Mouse (Mus musculus) brown adipose tissue, adult 24 weeks (tissue): ENCODE measurements at regions not wholly inside any gene's neighbourhood (a gene's known extent, or its start where the extent isn't known, plus 50 kb on each side); places are given as distances from the start of the nearest gene placed in this dataset.
A peak's percentile ranks its signal among the peaks of the same experiment; 100 is the strongest.
"Not testable (repeated sequence)": the region's sequence is repeated elsewhere in the genome, so short reads cannot be mapped to it uniquely, and the experiment has no call there.

Source experiments
- H3K27ac ChIP-seq: fragments of 200-500 bp; replicated peaks from 2 replicates; pipeline ENCODE4 v1.5.1; 2012; ENCODE audit warnings: low read depth, mild to moderate bottlenecking, low read length
- H3K4me1 ChIP-seq: fragments of 200-500 bp; 2 replicates; pipeline ENCODE4 v1.6.1; 2012; ENCODE audit warnings: low read length, mixed read lengths; ENCODE audit not compliant: control insufficient read depth, insufficient read depth, insufficient read length
- H3K4me3 ChIP-seq: fragments of 200-500 bp; 2 replicates; pipeline ENCODE4 v1.5.1; 2012; ENCODE audit warnings: low read depth, mild to moderate bottlenecking, low read length, moderate library complexity; ENCODE audit not compliant: insufficient read depth

DNA sequence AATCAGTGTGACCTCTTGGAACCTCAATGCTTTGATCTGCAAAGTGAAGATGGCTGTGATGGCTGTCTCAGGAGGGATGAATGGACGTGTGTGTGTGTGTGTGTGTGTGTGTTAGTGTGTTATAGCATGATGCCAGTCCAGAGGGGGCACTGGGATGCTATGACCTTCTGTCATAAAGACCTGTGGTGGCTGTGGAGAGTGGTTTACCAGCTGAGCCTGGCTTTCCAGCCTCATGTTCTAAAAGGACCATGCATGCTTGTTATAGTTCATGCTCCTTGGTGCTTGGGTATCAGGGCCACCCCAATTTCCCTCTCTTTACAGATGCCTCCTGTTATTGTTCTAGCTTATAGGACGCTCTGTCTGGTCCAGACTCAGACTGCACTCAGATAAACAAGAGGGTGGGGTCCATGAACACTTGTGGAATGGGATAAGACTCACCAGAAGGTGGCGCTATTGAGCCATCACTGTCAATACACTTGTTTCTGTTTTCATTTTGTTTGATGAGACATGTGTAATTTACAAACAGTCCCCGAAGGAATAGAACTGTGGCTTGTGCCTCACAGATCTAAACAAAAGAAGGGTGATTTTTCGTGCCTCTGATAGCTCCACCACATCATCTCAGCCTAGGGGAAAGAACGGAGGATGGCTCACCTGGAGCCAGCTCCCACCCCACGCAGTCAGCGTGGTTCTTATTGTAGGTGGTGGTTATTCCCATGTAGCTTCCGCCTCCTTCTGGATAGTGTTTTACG, 140.9 kb downstream of the Nucb2 start:
- Histone ChIP-seq H3K4me1 (no peaks in the 10 kb centered on the region), H3K4me3 (no peak overlapping the region), H3K27ac (no peak overlapping the region)

DNA sequence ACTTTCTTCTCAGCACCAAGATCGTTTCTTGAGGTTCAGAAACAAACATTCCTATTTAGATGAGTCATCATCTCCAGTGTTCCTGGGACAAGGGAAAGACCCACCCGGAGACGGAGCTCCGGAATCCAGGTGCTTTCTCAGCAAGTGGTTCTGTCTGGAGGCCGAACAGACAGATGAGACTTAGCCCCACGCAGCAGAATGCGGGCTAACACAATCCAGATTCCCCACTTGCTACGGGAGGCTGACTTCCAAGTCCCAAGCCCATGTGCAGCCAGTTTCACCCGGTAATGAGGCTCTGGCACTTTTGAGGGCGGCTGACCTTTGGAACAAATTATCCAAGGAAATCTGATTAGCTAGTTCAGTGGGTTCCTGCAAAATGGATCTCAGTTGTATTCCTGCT, 150.3 kb downstream of the Nucb2 start:
- no peak overlapping the region for H3K4me3 ChIP-seq
- no peak overlapping the region for H3K27ac ChIP-seq
- no peaks in the 10 kb centered on the region for H3K4me1 ChIP-seq

DNA sequence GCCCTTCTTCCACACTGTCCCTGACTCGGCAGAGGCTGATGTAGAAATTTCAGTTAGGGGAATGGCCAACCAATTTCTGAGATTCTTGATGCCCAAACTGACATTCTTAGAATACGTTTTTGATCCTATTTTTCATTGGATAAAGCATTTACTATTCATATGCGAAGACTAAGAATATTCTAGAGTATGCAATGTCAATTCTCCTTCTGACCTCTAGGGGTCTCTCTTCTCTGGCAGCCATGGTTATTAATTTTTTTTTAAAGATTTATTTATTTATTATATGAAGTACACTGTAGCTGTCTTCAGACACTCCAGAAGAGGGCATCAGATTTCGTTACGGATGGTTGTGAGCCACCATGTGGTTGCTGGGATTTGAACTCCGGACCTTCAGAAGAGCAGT, 152.9 kb downstream of the Nucb2 start:
- not testable (repeated sequence) for H3K4me3 ChIP-seq, H3K27ac ChIP-seq, H3K4me1 ChIP-seq

DNA sequence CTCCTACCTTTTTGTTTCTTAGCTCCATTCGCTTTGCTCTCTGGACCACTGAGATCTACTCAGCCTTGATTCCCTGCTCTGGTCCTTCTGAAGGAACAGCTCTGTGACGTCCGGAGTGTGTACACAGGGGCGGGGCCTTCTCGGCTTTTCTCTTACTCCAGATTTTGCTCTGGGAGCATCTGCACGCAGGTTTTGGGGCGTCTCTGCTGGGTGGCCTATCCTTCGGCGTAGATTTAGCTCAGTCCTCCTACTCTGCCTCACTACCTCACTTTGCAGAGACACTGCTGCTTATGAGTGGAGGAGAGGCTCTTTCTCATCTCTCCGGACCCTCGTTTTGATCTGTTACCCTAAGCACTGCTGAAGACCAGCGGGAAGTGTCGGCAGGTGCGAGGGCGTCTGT, 161.4 kb downstream of the Nucb2 start:
- H3K27ac ChIP-seq: no peak overlapping the region
- no peak overlapping the region for H3K4me3 ChIP-seq
- H3K4me1 ChIP-seq: no peaks in the 10 kb centered on the region

DNA sequence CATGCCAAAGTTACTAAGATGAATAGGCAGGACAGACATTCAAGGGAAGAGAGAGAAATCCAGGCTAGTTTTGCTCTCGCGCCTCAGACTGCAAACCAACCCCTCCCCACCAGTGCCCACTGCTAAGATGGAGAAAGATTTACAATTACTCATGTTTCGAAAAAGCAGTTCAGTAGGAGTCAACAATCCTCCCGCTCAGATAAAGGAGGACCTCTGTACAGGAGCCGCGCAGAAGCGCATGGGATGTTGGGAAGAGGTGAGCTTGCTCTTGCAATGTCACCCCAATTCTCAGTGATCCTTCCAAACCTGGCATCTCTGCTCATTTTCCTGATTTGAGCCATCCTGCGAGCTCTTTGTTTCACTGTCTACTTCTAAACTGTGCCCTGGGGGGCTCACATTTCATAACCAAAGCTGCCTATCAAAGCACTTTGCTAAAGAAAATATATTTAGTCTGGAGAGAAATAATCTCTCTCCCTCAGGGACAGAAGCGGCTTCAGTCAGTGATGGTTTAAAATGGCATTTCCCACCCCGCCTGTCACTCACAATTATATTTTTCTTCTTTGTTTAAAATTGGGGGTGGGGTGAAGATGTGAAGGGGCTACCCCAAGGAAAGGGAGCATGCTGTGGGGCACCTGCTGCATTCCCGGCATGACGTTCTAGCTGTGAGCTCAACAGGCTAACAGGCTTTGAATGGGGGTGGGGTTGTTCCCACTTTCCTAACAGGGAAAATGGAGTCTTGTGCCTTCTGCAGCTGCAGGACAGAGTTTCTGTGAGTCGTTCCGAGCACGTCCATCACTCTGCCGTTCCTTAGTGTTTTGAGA, 170.2 kb downstream of the Nucb2 start:
- Histone ChIP-seq H3K4me3 (no peak overlapping the region), H3K4me1 (no peaks in the 10 kb centered on the region), H3K27ac (no peak overlapping the region)

DNA sequence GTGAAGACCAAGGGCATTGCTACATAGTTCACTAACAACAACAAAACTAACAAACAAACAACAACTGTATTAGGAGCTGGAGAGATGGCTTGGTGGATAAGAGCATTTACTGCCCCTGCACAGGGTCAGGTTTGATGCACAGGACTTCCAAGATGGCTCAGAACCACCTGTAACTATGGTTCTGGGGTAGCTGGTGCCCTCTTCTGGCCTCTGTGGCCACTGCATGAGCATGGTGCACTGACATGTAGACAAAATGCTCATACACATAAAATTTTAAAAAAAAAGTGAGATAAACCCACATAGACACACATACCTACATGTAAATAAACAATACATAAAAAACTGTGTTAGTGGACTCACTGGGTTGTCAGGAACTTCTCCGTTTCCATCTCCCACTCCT, 172.5 kb downstream of the Nucb2 start:
- no peak overlapping the region for H3K27ac ChIP-seq
- H3K4me3 ChIP-seq: no peak overlapping the region
- H3K4me1 ChIP-seq: no peaks in the 10 kb centered on the region

DNA sequence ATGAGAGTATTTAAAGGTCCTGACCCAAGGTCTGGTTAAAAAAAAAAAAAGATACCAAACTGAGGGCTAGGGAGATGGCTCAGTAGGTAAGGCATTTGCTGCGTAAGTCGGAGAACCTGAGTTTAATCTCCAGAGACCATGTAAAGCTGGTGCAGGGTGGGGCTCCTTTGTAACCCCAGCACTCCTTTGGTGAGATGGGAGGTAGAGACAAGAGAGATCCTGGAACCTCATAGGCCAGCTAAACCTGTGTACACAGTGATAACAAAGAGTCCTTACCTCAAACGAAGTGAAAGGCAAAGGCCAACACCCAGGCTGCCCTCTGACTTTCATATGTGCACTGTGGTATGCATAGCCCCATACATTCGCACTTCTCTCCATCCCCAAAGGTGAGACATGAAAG, 175.0 kb downstream of the Nucb2 start:
- Histone ChIP-seq H3K4me1 (no peaks in the 10 kb centered on the region), H3K27ac (no peak overlapping the region), H3K4me3 (no peak overlapping the region)

DNA sequence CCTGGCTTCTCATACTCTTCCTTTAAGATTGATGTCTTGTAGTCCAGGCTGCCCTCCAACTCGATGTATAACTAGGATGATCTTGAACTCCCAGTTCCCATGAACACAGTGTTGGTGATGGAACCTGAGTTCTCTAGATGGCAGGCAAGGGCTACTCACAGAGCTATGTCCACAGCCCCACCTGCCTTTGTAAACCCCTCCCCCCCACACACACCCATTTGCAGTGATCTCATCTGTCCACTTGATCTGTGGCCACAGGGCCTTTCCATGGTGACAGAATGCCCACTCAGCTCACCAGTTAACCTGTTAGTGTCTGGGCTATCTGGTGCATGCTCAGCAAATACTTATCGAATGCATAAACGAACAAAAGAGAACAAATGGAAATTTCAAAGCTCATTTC, 176.4 kb downstream of the Nucb2 start:
- no peak overlapping the region for H3K27ac ChIP-seq

DNA sequence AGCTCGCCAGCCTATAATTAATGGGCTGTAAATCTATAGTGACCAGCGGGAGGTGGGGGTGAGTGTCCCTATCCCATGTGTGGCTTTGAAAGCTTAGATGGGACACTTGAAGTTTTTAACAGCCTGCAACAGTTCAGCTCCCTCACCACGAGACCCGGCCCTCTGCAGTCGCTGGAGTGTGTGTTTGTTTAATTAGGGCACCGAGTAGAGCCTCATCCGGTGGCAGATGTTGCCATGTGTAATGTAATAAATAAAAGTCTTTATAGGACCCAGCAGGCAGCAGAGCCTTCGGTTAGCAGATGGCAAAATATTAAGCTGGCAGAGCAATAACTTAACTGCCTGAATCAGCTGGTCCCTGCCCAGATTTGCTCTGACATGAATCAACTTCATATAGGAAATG, 177.1 kb downstream of the Nucb2 start:
- no peak overlapping the region for H3K4me3 ChIP-seq
- H3K27ac ChIP-seq: no peak overlapping the region
- no peaks in the 10 kb centered on the region for H3K4me1 ChIP-seq

More for the DNA sequence above, 176.4 kb downstream of the Nucb2 start:
- Histone ChIP-seq H3K4me3 (no peak overlapping the region), H3K4me1 (no peaks in the 10 kb centered on the region)

DNA sequence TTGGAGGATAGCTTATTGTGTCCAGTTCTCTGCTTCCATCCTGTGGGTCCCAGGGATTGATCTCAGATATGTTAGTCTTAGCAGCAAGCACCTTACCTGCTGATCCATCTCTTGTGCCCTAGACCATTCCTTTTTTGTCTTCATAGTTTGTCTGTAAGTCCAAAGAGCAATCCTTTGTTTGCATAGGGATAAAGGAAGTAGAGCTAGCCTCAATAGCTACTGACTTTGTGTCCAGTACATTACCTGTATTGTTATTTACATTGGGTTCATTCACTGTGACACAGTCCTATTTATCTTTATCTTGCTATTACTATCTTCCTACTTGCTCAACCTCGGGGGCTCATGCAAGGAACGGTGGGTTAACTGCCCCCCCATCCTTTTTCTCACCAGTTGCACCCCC, 196.2 kb downstream of the Nucb2 start:
- Histone ChIP-seq H3K4me1 (no peaks in the 10 kb centered on the region), H3K4me3 (no peak overlapping the region), H3K27ac (no peak overlapping the region)

DNA sequence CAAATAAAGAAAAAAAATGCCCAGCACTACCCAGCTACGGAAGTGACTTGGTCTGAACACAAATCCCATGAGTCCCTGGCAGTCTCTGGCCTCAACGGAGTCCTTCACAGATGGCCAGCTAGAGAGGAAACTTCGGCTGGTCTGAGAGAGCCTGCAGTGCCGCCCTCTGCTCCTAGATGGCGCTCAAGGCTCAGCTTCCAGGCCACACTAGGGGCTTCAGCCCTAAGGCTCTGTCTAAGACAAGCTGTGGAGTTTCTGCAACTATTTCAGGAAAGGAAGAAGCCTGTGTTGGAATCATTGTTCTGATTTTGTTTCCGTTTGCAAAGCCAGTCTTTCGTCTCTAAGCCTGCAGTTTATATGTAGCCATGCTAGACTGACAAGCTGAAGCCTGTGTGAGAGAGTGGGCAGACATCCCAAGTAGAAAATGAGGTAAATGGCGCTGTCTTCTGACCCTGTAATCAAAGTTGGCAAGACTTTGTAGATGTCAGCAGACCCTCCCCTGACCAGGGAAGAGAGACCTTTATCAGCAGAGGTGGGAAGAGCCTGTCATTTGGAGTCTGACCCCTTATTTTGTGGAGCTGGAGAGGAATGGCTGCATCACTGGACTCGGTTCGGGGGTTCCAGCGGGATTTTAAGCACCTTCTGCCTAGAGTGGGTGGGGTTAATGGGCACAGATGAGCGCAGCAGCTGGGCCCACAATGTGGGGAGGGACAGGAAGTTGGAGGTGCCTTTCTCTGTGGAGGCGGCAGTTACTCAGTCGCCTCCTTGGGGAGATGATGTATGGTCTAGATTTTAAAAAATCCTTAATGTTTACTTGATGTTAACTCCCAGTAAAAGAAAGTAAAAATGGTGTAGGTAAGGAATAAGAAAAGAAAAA, 197.5 kb downstream of the Nucb2 start:
- Histone ChIP-seq H3K27ac (peak overlapping the region; percentile 87), H3K4me1 (no peaks in the 10 kb centered on the region), H3K4me3 (no peak overlapping the region)

DNA sequence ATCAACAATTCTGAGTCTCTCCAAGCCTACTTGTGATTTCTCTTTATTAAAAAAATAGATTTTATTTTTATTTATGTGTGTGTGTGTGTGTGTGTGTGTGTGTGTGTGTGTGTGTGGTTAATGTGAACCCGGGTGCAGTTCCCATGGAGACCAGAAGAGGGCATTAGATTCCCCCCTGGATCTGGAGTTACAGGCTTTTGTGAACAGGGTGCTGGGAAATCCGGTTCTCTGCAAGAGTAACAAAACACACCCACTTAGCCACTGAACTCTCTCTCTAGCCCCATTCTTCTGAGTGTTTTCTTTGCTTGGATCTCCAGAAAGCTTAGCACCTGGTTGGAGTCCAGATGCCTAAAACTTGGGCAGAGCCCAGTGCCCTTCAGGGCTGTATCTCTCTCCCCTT, 198.4 kb downstream of the Nucb2 start:
- Histone ChIP-seq H3K4me1 (peaks cover under 1% of the 10 kb centered on the region; the same call in 1 of the 2 replicates), H3K4me3 (no peak overlapping the region), H3K27ac (peak overlapping the region; percentile 87)

DNA sequence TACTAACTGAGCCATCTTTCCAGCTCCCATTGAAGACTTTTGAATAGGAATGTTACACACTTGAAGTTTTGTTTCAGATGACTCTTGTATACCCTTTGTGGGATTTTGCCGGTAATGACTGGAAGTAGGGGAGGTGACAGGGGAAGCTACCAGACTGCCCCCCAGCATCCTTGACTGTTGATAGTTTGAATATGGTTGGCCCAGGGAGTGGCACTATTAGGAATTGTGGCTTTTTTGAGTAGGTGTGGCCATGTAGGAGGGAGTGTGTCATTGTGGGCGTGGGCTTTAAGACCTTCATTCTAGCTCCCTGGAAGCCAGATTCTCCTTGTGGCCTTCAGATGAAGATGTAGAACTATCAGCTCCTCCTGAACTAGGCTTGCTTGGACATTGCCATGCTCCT, 207.4 kb downstream of the Nucb2 start:
- H3K4me3 ChIP-seq: no peak overlapping the region
- H3K4me1 ChIP-seq: peaks cover 42% of the 10 kb centered on the region
- H3K27ac ChIP-seq: no peak overlapping the region

DNA sequence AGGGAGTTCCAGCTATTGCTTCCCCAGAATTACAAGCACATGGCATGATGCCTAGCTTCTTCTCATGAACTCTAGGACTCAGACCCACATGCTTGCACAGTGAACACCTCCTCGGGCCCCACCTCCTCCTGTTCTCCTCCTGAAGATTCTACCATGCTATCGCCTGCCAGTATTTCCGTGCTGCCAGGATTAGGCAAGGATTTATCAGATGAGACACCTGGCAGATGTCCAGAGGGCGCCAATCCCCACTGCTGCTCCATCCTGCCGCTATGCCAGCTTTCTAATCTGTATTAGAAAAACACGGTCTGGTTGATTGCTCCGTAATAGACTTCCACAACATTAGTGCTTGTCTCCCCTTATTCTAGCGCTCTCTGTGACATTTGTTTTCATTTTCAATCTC, 209.0 kb downstream of the Nucb2 start:
- Histone ChIP-seq H3K4me3 (no peak overlapping the region), H3K27ac (peak overlapping the region; percentile 91; the same call in 1 of the 2 replicates), H3K4me1 (peaks cover 37% of the 10 kb centered on the region)
